Mouse (Mus musculus) cortical plate, adult 2 months (tissue): ENCODE measurements around the gene Olfr573-ps1. TPM values are rescaled to one million over a fixed set of nuclear protein-coding genes. Genes with fewer than 3 reads are reported as not detected.

Source experiments
- H3K27ac ChIP-seq: fragments of 200-500 bp; 2 replicates; pipeline ENCODE4 v1.5.1; 2012; ENCODE audit warnings: low read length, control low read depth, inconsistent platforms; ENCODE audit not compliant: insufficient read depth
- H3K4me1 ChIP-seq: fragments of 200-500 bp; 2 replicates; pipeline ENCODE4 v1.6.1; 2011; ENCODE audit warnings: low read length; ENCODE audit not compliant: control insufficient read depth, insufficient read depth
- H3K4me3 ChIP-seq: fragments of 200-500 bp; 2 replicates; pipeline ENCODE4 v1.5.1; 2011; ENCODE audit warnings: mild to moderate bottlenecking, low read length, control low read depth; ENCODE audit not compliant: insufficient read depth
- CTCF ChIP-seq: fragments of 200-500 bp; IDR thresholded peaks from 2 replicates; pipeline ENCODE4 v1.5.1; 2011; ENCODE audit warnings: mild to moderate bottlenecking, control low read depth, low read length; ENCODE audit not compliant: insufficient read depth; ENCODE audit errors: extremely low read depth
- POLR2A ChIP-seq: fragments of 200-500 bp; IDR thresholded peaks from 2 replicates; pipeline ENCODE4 v1.6.1; 2011; ENCODE audit warnings: mild to moderate bottlenecking, low read length, control low read depth; ENCODE audit not compliant: insufficient read depth; ENCODE audit errors: extremely low read depth
- polyA plus RNA-seq: library from polyadenylated mRNA; depleted of rRNA; stranded (reverse); fragments of >200 nt; gene quantifications from 2 replicates; pipeline ENCODE4 v1.2.3, GENCODE M21; 2012; rRNA removed

Olfr573-ps1 gene
- not detected in 2 replicates for polyA plus RNA-seq

- Histone ChIP-seq H3K27ac (no peak within 1 kb of the TSS), H3K4me1 (no peaks in the 10 kb centered on the region), H3K4me3 (no peak within 1 kb of the TSS)
- TF ChIP-seq POLR2A, result no peak
- TF ChIP-seq CTCF, result no peak
Measured at GRCm38 (mm10) chr7:102942475-102942874, at the start of gene Olfr573-ps1. Gene Olfr573-ps1 (minus strand): TSS chr7:102942575.

- TF ChIP-seq CTCF (no peak), POLR2A (no peak)
- H3K4me1 ChIP-seq, result no peaks in the 10 kb centered on the region
- H3K27ac ChIP-seq, result no peak within 1 kb of the TSS
- no peak within 1 kb of the TSS for H3K4me3 ChIP-seq
Measured at GRCm38 (mm10) chr7:102989224-102989623, 46.8 kb upstream of the Olfr573-ps1 start, which contains the start of gene Olfr578. Gene Olfr578 (minus strand): TSS chr7:102989324.

- H3K4me1 ChIP-seq, result no peaks in the 10 kb centered on the region
- TF ChIP-seq POLR2A (no peak), CTCF (no peak)
- H3K27ac ChIP-seq, result no peak within 1 kb of the TSS
- H3K4me3 ChIP-seq, result no peak within 1 kb of the TSS
Measured at GRCm38 (mm10) chr7:102975843-102976242, 33.5 kb upstream of the Olfr573-ps1 start, which contains the start of gene Olfr577. Gene Olfr577 (minus strand): TSS chr7:102975943.

DNA sequence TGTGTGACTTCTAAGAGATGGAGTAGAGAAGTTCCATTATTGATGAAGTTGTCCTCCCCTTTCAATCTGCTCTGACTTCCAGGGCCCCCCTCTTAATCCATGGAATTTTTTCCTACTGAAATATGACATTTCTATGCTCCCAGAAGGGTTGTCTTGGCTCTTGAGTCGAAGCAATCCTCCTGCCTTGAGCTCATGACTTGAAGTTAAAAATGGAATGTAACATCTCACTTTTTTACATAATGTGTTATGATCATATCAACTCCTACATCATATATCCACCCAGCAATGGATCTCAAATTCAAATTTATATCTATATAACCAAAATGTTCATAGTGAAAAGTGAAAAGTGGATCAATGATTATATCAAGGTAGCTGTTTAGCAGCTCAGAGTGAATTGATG, 32.0 kb upstream of the Olfr573-ps1 start:
- Histone ChIP-seq H3K4me3 (no peak overlapping the region), H3K4me1 (no peaks in the 10 kb centered on the region), H3K27ac (0 out of 2 replicates have a peak overlapping the region, but pooled peaks have one; percentile 56)
- TF ChIP-seq POLR2A, result no peak
- TF ChIP-seq CTCF, result no peak

DNA sequence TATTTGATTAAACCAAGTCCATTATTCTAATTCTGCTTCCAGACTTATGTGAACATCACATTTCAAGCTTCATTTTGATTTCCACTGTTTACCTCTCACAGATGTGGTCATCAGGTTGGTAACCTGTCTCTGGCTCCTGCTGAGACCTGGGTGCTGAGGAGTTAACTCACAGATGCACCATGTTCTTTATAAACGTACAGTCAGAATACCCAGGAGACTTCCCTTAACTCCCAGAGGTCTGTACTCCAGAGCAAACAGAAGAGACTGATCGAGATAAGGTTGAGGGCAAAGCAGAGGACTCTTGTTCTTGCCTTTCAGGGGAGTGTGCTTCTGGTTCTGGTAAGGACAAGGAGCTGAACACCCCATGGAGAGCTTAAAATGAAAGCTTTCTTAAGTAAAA, 20.0 kb upstream of the Olfr573-ps1 start, which contains the start of gene Olfr576:
Olfr576 (plus strand) TSS at position 301 of the 400 bp plus-strand sequence.
- H3K27ac ChIP-seq, result no peak within 1 kb of the TSS
- no peaks in the 10 kb centered on the region for H3K4me1 ChIP-seq
- no peak within 1 kb of the TSS for H3K4me3 ChIP-seq
- TF ChIP-seq POLR2A (no peak), CTCF (no peak)

DNA sequence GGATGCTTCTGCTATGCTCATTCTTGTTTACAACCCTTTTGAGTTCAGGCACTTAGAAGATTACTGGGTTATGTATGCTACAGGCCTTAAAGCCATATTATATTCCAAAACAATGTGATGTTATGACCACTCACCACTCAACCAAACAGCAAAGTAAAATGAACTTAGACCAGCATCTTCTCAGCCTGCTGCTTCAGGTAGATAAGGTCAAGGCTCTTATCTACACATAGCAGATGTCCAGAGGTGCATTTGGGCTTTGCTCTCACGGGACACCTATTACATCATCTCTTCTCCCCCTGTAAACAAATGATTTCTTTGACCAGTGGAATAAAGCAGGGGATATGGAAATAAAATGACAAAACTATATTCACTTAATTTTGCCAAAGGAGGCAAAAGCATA, 16.2 kb upstream of the Olfr573-ps1 start, which contains the start of gene Olfr575:
Olfr575 (minus strand) TSS at position 183 of the 400 bp plus-strand sequence.
- Histone ChIP-seq H3K4me3 (no peak within 1 kb of the TSS), H3K4me1 (no peaks in the 10 kb centered on the region), H3K27ac (no peak within 1 kb of the TSS)
- TF ChIP-seq POLR2A (no peak), CTCF (no peak)

GRCm38 (mm10) chr7:102958137-102958536, 15.8 kb upstream of the Olfr573-ps1 start:
- Histone ChIP-seq H3K27ac (no peak overlapping the region), H3K4me3 (no peak overlapping the region), H3K4me1 (no peaks in the 10 kb centered on the region)
- no peak for TF ChIP-seq CTCF
- TF ChIP-seq POLR2A, result no peak

- Histone ChIP-seq H3K4me1 (no peaks in the 10 kb centered on the region), H3K27ac (no peak overlapping the region), H3K4me3 (no peak overlapping the region)
- TF ChIP-seq CTCF (no peak), POLR2A (no peak)
Measured at GRCm38 (mm10) chr7:102950732-102951131, 8.4 kb upstream of the Olfr573-ps1 start.

GRCm38 (mm10) chr7:102948167-102948566, 5.8 kb upstream of the Olfr573-ps1 start, which contains the start of gene Olfr574:
Gene Olfr574 (plus strand): TSS chr7:102948467.
- TF ChIP-seq POLR2A, result no peak
- no peak for TF ChIP-seq CTCF
- Histone ChIP-seq H3K4me1 (no peaks in the 10 kb centered on the region), H3K27ac (no peak within 1 kb of the TSS), H3K4me3 (no peak within 1 kb of the TSS)

GRCm38 (mm10) chr7:102943417-102943816, 1.0 kb upstream of the Olfr573-ps1 start:
- H3K27ac ChIP-seq, result no peak overlapping the region
- H3K4me1 ChIP-seq, result no peaks in the 10 kb centered on the region
- TF ChIP-seq CTCF (no peak), POLR2A (no peak)
- no peak overlapping the region for H3K4me3 ChIP-seq

GRCm38 (mm10) chr7:102927105-102927504, 15.3 kb downstream of the Olfr573-ps1 start:
- no peaks in the 10 kb centered on the region for H3K4me1 ChIP-seq
- no peak overlapping the region for H3K4me3 ChIP-seq
- no peak overlapping the region for H3K27ac ChIP-seq
- TF ChIP-seq POLR2A, result no peak
- no peak for TF ChIP-seq CTCF
